ENCODE assay signal across 12 mouse cellular contexts in genomic region chr6:84364964-84365363, GRCm38 (mm10).
DNase-seq lines count a peak whose midpoint lies in the region; ATAC-seq and TF ChIP-seq lines count a peak whose summit lies in the region.
"Had no signal": no experiment of that assay in that cellular context is flagged by ENCODE, and none has a peak within 500 bp of the region (broad histone marks: within the 10 kb centered on the region; RNA-seq: fewer than 3 reads in every experiment).

No protein-coding gene starts in this region.

- no peaks in the 10 kb centered on the region for H3K4me1 ChIP-seq in ES-E14 (ENCODE audit: control insufficient read depth in 2 of 2, insufficient read depth in 2 of 2, low read length in 2 of 2, poor library complexity in 1 of 2)
- peaks cover 14% of the 10 kb centered on the region for H3K4me1 ChIP-seq in limb, embryonic 10.5 days
- H3K4me1 ChIP-seq: hindbrain, embryonic 15.5 days had no signal

- H3K27ac ChIP-seq in ES-E14 (ENCODE audit: insufficient read depth, low read depth, low read length, poor library complexity, severe bottlenecking), result no peak overlapping the region
- no peak overlapping the region for H3K27ac ChIP-seq in limb, embryonic 10.5 days
- H3K27ac ChIP-seq: heart, embryonic 15.5 days; hindbrain, embryonic 15.5 days; left cerebral cortex, adult 2 months; limb, embryonic 15.5 days had no signal

- DNase-seq in kidney, postnatal 4 days, result peak; percentile 58 to 65
- no peak for DNase-seq in kidney, adult 18-20 months
- DNase-seq in ES-E14 (ENCODE audit: low read depth, low spot score), result peak; percentile 45
- peak; percentile 44 for DNase-seq in R1 (ENCODE audit: low read depth, low spot score)
- DNase-seq in limb, embryonic 10.5 days (ENCODE audit: low spot score), result peak; percentile 49
- DNase-seq in right cerebral cortex, postnatal 14 days, result no peak
- DNase-seq: cerebellum, postnatal 10 days had no signal

- in situ Hi-C loops in ES-E14 (cut with MboI; ENCODE audit: low sequenced_read_pairs in 2 of 2, unreplicated experiment in 2 of 2), result no loop called here

- WGBS in limb, embryonic 10.5 days, result 8% methylated on average over 2 of the region's 2 CpGs

- no peak overlapping the region for H3K9ac ChIP-seq in ES-E14 (ENCODE audit: insufficient read depth, low read depth, low read length, poor library complexity, severe bottlenecking)
- H3K9ac ChIP-seq: heart, embryonic 15.5 days; hindbrain, embryonic 15.5 days; limb, embryonic 15.5 days had no signal

- H3K4me3 ChIP-seq in ES-E14 (ENCODE audit: insufficient read depth in 1 of 2, low read depth in 1 of 2, low read length in 2 of 2, poor library complexity in 1 of 2, severe bottlenecking in 1 of 2), result no peak overlapping the region
- H3K4me3 ChIP-seq in limb, embryonic 10.5 days, result no peak overlapping the region
- H3K4me3 ChIP-seq: heart, embryonic 15.5 days; hindbrain, embryonic 15.5 days; left cerebral cortex, adult 2 months; limb, embryonic 15.5 days had no signal

- H3K27me3 ChIP-seq in limb, embryonic 10.5 days (ENCODE audit: low read depth, poor library complexity, severe bottlenecking), result no peaks in the 10 kb centered on the region
- H3K27me3 ChIP-seq: hindbrain, embryonic 15.5 days; limb, embryonic 15.5 days had no signal

- ATAC-seq in monocyte, adult 5-6 weeks (replicated peaks; ENCODE audit: insufficient number of reproducible peaks, low FRiP score, low TSS enrichment, poor library complexity, severe bottlenecking), result no peak

- no peaks in the 10 kb centered on the region for H3K36me3 ChIP-seq in ES-E14 (ENCODE audit: control insufficient read depth, insufficient read depth, low read length, poor library complexity, severe bottlenecking)
- H3K36me3 ChIP-seq in limb, embryonic 10.5 days, result no peaks in the 10 kb centered on the region
- H3K36me3 ChIP-seq: heart, embryonic 15.5 days; hindbrain, embryonic 15.5 days; limb, embryonic 15.5 days had no signal

- H3K9me3 ChIP-seq in ES-E14 (ENCODE audit: control insufficient read depth, insufficient read depth, low read depth, low read length), result no peaks in the 10 kb centered on the region
- no peaks in the 10 kb centered on the region for H3K9me3 ChIP-seq in limb, embryonic 10.5 days (replicated peaks)
- H3K9me3 ChIP-seq: heart, embryonic 15.5 days; hindbrain, embryonic 15.5 days; limb, embryonic 15.5 days had no signal

TF ChIP-seq in ES-E14, 5 proteins besides CTCF, POLR2A, EP300 and RAD21:
- TF ChIP-seq ZC3H11A (IDR thresholded peaks at IDR 0.05; ENCODE audit: borderline replicate concordance, low read depth, low read length) (no peak), ZNF384 (IDR thresholded peaks at IDR 0.05; ENCODE audit: low read depth, low read length) (no peak), MAFK (IDR thresholded peaks at IDR 0.05; ENCODE audit: insufficient read depth, low read depth, low read length) (no peak), HCFC1 (IDR thresholded peaks at IDR 0.05; ENCODE audit: borderline replicate concordance, insufficient read depth, low read length) (no peak), CHD2 (IDR thresholded peaks at IDR 0.05; ENCODE audit: low read depth, low read length) (no peak)

Comparison
In these comparisons a context has a peak if more than half of its experiments do, and no peak if none do; other contexts are left out.
1. DNase-seq: peak in kidney, postnatal 4 days (2 of 2), ES-E14 (single experiment), R1 (single experiment) and limb, embryonic 10.5 days (single experiment); none in kidney, adult 18-20 months (single experiment) and right cerebral cortex, postnatal 14 days (single experiment).